Mouse (Mus musculus) embryonic stem cell, embryonic (primary cell): ENCODE results near the gene Marc2.

Source experiments
- CTCF ChIA-PET, 4 experiments: fragments of 300-600 bp in 2 of 4; fragments of 350-600 bp in 2 of 4; sonication (Branson Sonifier 250); formaldehyde crosslinking; loops; one replicate each; lab custom pipeline; 2022; ENCODE audit warnings: inconsistent platforms in 2 of 4; lab: Charles Lee
- POLR2A ChIA-PET, 4 experiments: fragments of 300-600 bp in 2 of 4; fragments of 350-600 bp in 2 of 4; sonication (Branson Sonifier 250); formaldehyde crosslinking; loops; one replicate each; lab custom pipeline; 2022; ENCODE audit warnings: antibody characterized with exemption in 4 of 4, inconsistent platforms in 1 of 4; lab: Charles Lee

The Marc2 gene

GRCm38 (mm10) chr1:184846092-184846750, at the start of gene Marc2:
Marc2 (minus strand) TSS chr1:184846451.
- POLR2A ChIA-PET = interaction anchor here (0.5 to 8.6 kb wide), 22 partner anchors 9 to 370 kb away, joined by 3 to 99 read pairs (median 5); partner anchors contain the start of genes C130074G19Rik (in 1 of the 4) and Rab3gap2 (in 1 of the 4)
- CTCF ChIA-PET = interaction anchor here (0.6 to 3.1 kb wide), 9 partner anchors 10 to 105 kb away, joined by 3 to 40 read pairs (median 6); no protein-coding TSS in a partner anchor

GRCm38 (mm10) chr1:184891998-184892397, 45.7 kb upstream of the Marc2 start:
- ChIA-PET POLR2A (interaction anchor here in 2 of 4 experiments (0.9 to 1.4 kb wide), 4 partner anchors 9 to 312 kb away, joined by 3 to 8 read pairs (median 3); partner anchors contain the start of genes C130074G19Rik (in 1 of the 2) and Rab3gap2 (in 1 of the 2)), CTCF (interaction anchor here in 2 of 4 experiments (0.6 to 1.4 kb wide), 2 partner anchors 39 to 115 kb away, joined by 4 to 7 read pairs; no protein-coding TSS in a partner anchor)

- ChIA-PET CTCF (interaction anchor here in 3 of 4 experiments (0.8 to 1.5 kb wide), 3 partner anchors 64 to 112 kb away, joined by 3 read pairs; no protein-coding TSS in a partner anchor), POLR2A (interaction anchor here in 1 of 4 experiments (0.7 to 1.4 kb wide), 3 partner anchors 10 to 372 kb away, joined by 3 to 7 read pairs (median 3); no protein-coding TSS in a partner anchor)
Observed at GRCm38 (mm10) chr1:184889454-184889853, 43.2 kb upstream of the Marc2 start.

GRCm38 (mm10) chr1:184886160-184886559, 39.9 kb upstream of the Marc2 start:
- ChIA-PET POLR2A (no interaction called here), CTCF (no interaction called here)

- CTCF ChIA-PET = interaction anchor here in 3 of 4 experiments (0.5 to 3.2 kb wide), 10 partner anchors 19 to 937 kb away, joined by 3 to 17 read pairs (median 4); no protein-coding TSS in a partner anchor
- POLR2A ChIA-PET = interaction anchor here in 3 of 4 experiments (0.9 to 3.3 kb wide), 22 partner anchors 9 to 321 kb away, joined by 3 to 24 read pairs (median 4); partner anchors contain the start of genes Marc2 (in 1 of the 3) and Rab3gap2 (in 1 of the 3)
Observed at GRCm38 (mm10) chr1:184882281-184883268, 36.3 kb upstream of the Marc2 start, which contains the start of gene C130074G19Rik. C130074G19Rik (minus strand) TSS chr1:184883218.

GRCm38 (mm10) chr1:184881861-184882260, 35.6 kb upstream of the Marc2 start:
- ChIA-PET CTCF (interaction anchor here in 3 of 4 experiments (0.8 to 3.2 kb wide), 6 partner anchors 18 to 57 kb away, joined by 3 to 17 read pairs (median 8); no protein-coding TSS in a partner anchor), POLR2A (interaction anchor here in 3 of 4 experiments (0.9 to 3.3 kb wide), 14 partner anchors 12 to 322 kb away, joined by 3 to 24 read pairs (median 4); partner anchors contain the start of genes Marc2 (in 1 of the 3) and Rab3gap2 (in 1 of the 3))

GRCm38 (mm10) chr1:184881211-184881610, 35.0 kb upstream of the Marc2 start:
- CTCF ChIA-PET = interaction anchor here in 2 of 4 experiments (1.7 to 3.2 kb wide), 4 partner anchors 28 to 57 kb away, joined by 5 to 17 read pairs (median 13); no protein-coding TSS in a partner anchor
- POLR2A ChIA-PET = interaction anchor here in 2 of 4 experiments (0.8 to 3.3 kb wide), 9 partner anchors 11 to 56 kb away, joined by 3 to 24 read pairs (median 5); partner anchors contain the start of gene Marc2 (in 1 of the 2)

- ChIA-PET POLR2A (interaction anchor here in 3 of 4 experiments (0.6 to 1.6 kb wide), 11 partner anchors 18 to 769 kb away, joined by 3 to 5 read pairs (median 3); partner anchors contain the start of gene Rab3gap2 (in 1 of the 3)), CTCF (interaction anchor here (0.6 to 2.0 kb wide), 5 partner anchors 20 to 73 kb away, joined by 4 to 7 read pairs (median 5); no protein-coding TSS in a partner anchor)
Observed at GRCm38 (mm10) chr1:184878860-184879259, 32.6 kb upstream of the Marc2 start.

GRCm38 (mm10) chr1:184877306-184877705, 31.1 kb upstream of the Marc2 start:
- POLR2A ChIA-PET = no interaction called here
- CTCF ChIA-PET = no interaction called here

- CTCF ChIA-PET = interaction anchor here in 1 of 4 experiments (0.6 kb wide), 1 partner anchor 41 kb away, joined by 6 read pairs; no protein-coding TSS in a partner anchor
- POLR2A ChIA-PET = interaction anchor here in 1 of 4 experiments (0.6 to 1.0 kb wide), 3 partner anchors 9 to 790 kb away, joined by 3 to 4 read pairs (median 3); no protein-coding TSS in a partner anchor
Observed at GRCm38 (mm10) chr1:184873910-184874309, 27.7 kb upstream of the Marc2 start.

- ChIA-PET CTCF (interaction anchor here in 1 of 4 experiments (0.9 to 1.0 kb wide), 2 partner anchors 19 kb away, joined by 3 read pairs; no protein-coding TSS in a partner anchor), POLR2A (interaction anchor here in 1 of 4 experiments (1.2 kb wide), 1 partner anchor 19 kb away, joined by 3 read pairs; no protein-coding TSS in a partner anchor)
Observed at GRCm38 (mm10) chr1:184872069-184872819, 26.0 kb upstream of the Marc2 start.

- ChIA-PET POLR2A (interaction anchor here in 1 of 4 experiments (1.2 kb wide), 1 partner anchor 18 kb away, joined by 3 read pairs; no protein-coding TSS in a partner anchor), CTCF (interaction anchor here in 1 of 4 experiments (0.9 kb wide), 1 partner anchor 18 kb away, joined by 3 read pairs; no protein-coding TSS in a partner anchor)
Observed at GRCm38 (mm10) chr1:184871506-184871905, 25.3 kb upstream of the Marc2 start.

- POLR2A ChIA-PET = interaction anchor here in 2 of 4 experiments (0.9 to 2.1 kb wide), 7 partner anchors 9 to 31 kb away, joined by 3 to 12 read pairs (median 4); partner anchors contain the start of gene C130074G19Rik (in 1 of the 2)
- CTCF ChIA-PET = interaction anchor here in 2 of 4 experiments (0.7 to 0.9 kb wide), 2 partner anchors 17 to 18 kb away, joined by 3 read pairs; no protein-coding TSS in a partner anchor
Observed at GRCm38 (mm10) chr1:184870646-184871385, 24.6 kb upstream of the Marc2 start.

GRCm38 (mm10) chr1:184869939-184870565, 23.8 kb upstream of the Marc2 start:
- POLR2A ChIA-PET = interaction anchor here in 3 of 4 experiments (0.6 to 2.1 kb wide), 7 partner anchors 10 to 46 kb away, joined by 3 to 12 read pairs (median 5); partner anchors contain the start of gene C130074G19Rik (in 1 of the 3)
- CTCF ChIA-PET = interaction anchor here in 1 of 4 experiments (0.7 kb wide), 1 partner anchor 17 kb away, joined by 3 read pairs; no protein-coding TSS in a partner anchor
